Mouse (Mus musculus): ENCODE data around the gene Mob3c. TPM values are rescaled to one million over a fixed set of nuclear protein-coding genes. Genes with fewer than 3 reads are reported as not detected.

The Mob3c gene
- polyA plus RNA-seq, 1 experiment: 1.0 TPM

GRCm38 (mm10) chr4:115799981-115800380 lies 27.9 kb upstream of the Mob3c start:
- TF ChIP-seq GATA1 (IDR thresholded peaks at IDR 0.05; ENCODE audit: low read length) (no peak), TAL1 (IDR thresholded peaks at IDR 0.05; ENCODE audit: low read length) (no peak)
- Histone ChIP-seq H3K27me3 (ENCODE audit: control insufficient read depth) (no peaks in the 10 kb centered on the region), H3K36me3 (ENCODE audit: control insufficient read depth) (peaks cover 59% of the 10 kb centered on the region), H3K9me3 (ENCODE audit: control insufficient read depth, low read length) (no peaks in the 10 kb centered on the region), H3K4me1 (ENCODE audit: control insufficient read depth) (no peaks in the 10 kb centered on the region; the same call in 1 of the 2 replicates), H3K4me3 (replicated peaks) (no peak overlapping the region)

- Histone ChIP-seq H3K4me3 (replicated peaks) (no peak overlapping the region), H3K36me3 (ENCODE audit: control insufficient read depth) (peaks cover 34% of the 10 kb centered on the region), H3K9me3 (ENCODE audit: control insufficient read depth, low read length) (no peaks in the 10 kb centered on the region), H3K27me3 (ENCODE audit: control insufficient read depth) (no peaks in the 10 kb centered on the region), H3K4me1 (ENCODE audit: control insufficient read depth) (no peaks in the 10 kb centered on the region; the same call in 1 of the 2 replicates)
- TF ChIP-seq GATA1 (IDR thresholded peaks at IDR 0.05; ENCODE audit: low read length) (no peak), TAL1 (IDR thresholded peaks at IDR 0.05; ENCODE audit: low read length) (no peak)
Observed at GRCm38 (mm10) chr4:115812326-115812725, 15.6 kb upstream of the Mob3c start.

- Histone ChIP-seq H3K27me3 (ENCODE audit: control insufficient read depth) (no peaks in the 10 kb centered on the region), H3K36me3 (ENCODE audit: control insufficient read depth) (peaks cover 34% of the 10 kb centered on the region), H3K4me3 (replicated peaks) (no peak overlapping the region), H3K9me3 (ENCODE audit: control insufficient read depth, low read length) (no peaks in the 10 kb centered on the region), H3K4me1 (ENCODE audit: control insufficient read depth) (peaks cover 6% of the 10 kb centered on the region)
- TF ChIP-seq TAL1 (IDR thresholded peaks at IDR 0.05; ENCODE audit: low read length): no peak
Observed at GRCm38 (mm10) chr4:115815606-115816005, 12.3 kb upstream of the Mob3c start.

DNA sequence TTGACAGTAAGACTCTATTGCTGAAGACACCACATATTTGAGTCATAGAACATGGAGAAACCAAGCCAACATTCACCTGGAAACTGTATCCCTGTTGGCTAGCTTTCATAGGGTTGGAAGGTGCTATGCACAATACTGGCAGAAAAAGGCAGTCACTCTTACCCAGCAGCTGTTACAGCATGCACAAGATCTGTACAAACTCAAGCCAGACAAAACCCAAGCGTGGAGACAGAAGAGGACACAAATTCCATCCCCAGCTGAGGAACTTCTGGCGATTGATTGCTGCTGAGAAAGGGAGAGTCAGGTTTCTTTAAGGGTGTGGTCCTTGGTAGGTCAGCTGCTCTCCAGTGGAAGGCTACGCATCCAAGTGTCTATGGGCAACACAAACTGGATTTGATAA lies 7.7 kb upstream of the Mob3c start:
- no peaks in the 10 kb centered on the region for H3K9me3 ChIP-seq (ENCODE audit: control insufficient read depth, low read length)
- TF ChIP-seq TAL1 (IDR thresholded peaks at IDR 0.05; ENCODE audit: low read length) (no peak), GATA1 (IDR thresholded peaks at IDR 0.05; ENCODE audit: low read length) (no peak)
- peaks cover 51% of the 10 kb centered on the region for H3K4me1 ChIP-seq (ENCODE audit: control insufficient read depth)
- no peaks in the 10 kb centered on the region for H3K27me3 ChIP-seq (ENCODE audit: control insufficient read depth)
- peaks cover 13% of the 10 kb centered on the region for H3K36me3 ChIP-seq (ENCODE audit: control insufficient read depth)
- H3K4me3 ChIP-seq (replicated peaks): no peak overlapping the region

- Histone ChIP-seq H3K36me3 (ENCODE audit: control insufficient read depth) (peaks cover 7% of the 10 kb centered on the region), H3K27me3 (ENCODE audit: control insufficient read depth) (no peaks in the 10 kb centered on the region), H3K4me1 (ENCODE audit: control insufficient read depth) (peaks cover 57% of the 10 kb centered on the region)
Observed at GRCm38 (mm10) chr4:115820944-115821343, 6.9 kb upstream of the Mob3c start.

GRCm38 (mm10) chr4:115821431-115821830 lies 6.5 kb upstream of the Mob3c start:
- Histone ChIP-seq H3K4me1 (ENCODE audit: control insufficient read depth) (peaks cover 57% of the 10 kb centered on the region), H3K9me3 (ENCODE audit: control insufficient read depth, low read length) (no peaks in the 10 kb centered on the region), H3K27me3 (ENCODE audit: control insufficient read depth) (no peaks in the 10 kb centered on the region), H3K36me3 (ENCODE audit: control insufficient read depth) (peaks cover 3% of the 10 kb centered on the region), H3K4me3 (replicated peaks) (no peak overlapping the region)
- no peak for TF ChIP-seq GATA1 (IDR thresholded peaks at IDR 0.05; ENCODE audit: low read length)
- TF ChIP-seq TAL1 (IDR thresholded peaks at IDR 0.05; ENCODE audit: low read length): no peak

More at GRCm38 (mm10) chr4:115820944-115821343, 6.9 kb upstream of the Mob3c start:
- no peak for TF ChIP-seq GATA1 (IDR thresholded peaks at IDR 0.05; ENCODE audit: low read length)
- TF ChIP-seq TAL1 (IDR thresholded peaks at IDR 0.05; ENCODE audit: low read length): no peak
- Histone ChIP-seq H3K4me3 (replicated peaks) (no peak overlapping the region), H3K9me3 (ENCODE audit: control insufficient read depth, low read length) (no peaks in the 10 kb centered on the region)

GRCm38 (mm10) chr4:115821928-115822327 lies 6.0 kb upstream of the Mob3c start:
- Histone ChIP-seq H3K4me3 (replicated peaks) (no peak overlapping the region), H3K36me3 (ENCODE audit: control insufficient read depth) (peaks cover 2% of the 10 kb centered on the region), H3K9me3 (ENCODE audit: control insufficient read depth, low read length) (no peaks in the 10 kb centered on the region), H3K4me1 (ENCODE audit: control insufficient read depth) (peaks cover 62% of the 10 kb centered on the region), H3K27me3 (ENCODE audit: control insufficient read depth) (no peaks in the 10 kb centered on the region)
- TF ChIP-seq GATA1 (IDR thresholded peaks at IDR 0.05; ENCODE audit: low read length): no peak
- TF ChIP-seq TAL1 (IDR thresholded peaks at IDR 0.05; ENCODE audit: low read length): no peak

GRCm38 (mm10) chr4:115824178-115824577 lies 3.7 kb upstream of the Mob3c start:
- peaks cover 84% of the 10 kb centered on the region for H3K4me1 ChIP-seq (ENCODE audit: control insufficient read depth)
- no peaks in the 10 kb centered on the region for H3K9me3 ChIP-seq (ENCODE audit: control insufficient read depth, low read length)
- TF ChIP-seq GATA1 (IDR thresholded peaks at IDR 0.05; ENCODE audit: low read length): 0 out of 2 replicates have a peak, but pooled peaks have one; percentile 35
- no peak; the same call in 2 of the 3 replicates for TF ChIP-seq TAL1 (IDR thresholded peaks at IDR 0.05; ENCODE audit: low read length)
- no peaks in the 10 kb centered on the region for H3K27me3 ChIP-seq (ENCODE audit: control insufficient read depth)
- H3K4me3 ChIP-seq (replicated peaks): peak overlapping the region; percentile 12
- peaks cover 2% of the 10 kb centered on the region for H3K36me3 ChIP-seq (ENCODE audit: control insufficient read depth)

DNA sequence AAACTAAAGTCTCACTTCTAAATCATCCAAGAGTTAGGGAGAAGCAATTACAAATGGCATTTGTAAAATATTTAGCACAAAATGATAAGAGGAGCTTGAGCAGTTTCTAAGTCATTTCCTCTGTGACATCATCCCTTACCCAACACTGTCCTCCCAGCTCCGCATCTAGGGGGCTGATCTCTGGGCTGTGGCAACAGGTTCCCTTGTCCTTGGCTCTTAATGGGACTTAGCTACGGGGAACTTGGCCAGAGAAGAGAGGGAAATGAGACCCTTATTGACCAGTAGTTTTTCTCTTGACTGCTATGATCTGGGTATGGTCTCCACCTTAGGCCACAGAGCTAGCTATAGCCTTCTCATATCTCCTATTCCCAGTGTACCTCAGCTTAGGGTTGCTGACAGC lies 2.6 kb upstream of the Mob3c start:
- Histone ChIP-seq H3K4me3 (replicated peaks) (no peak overlapping the region), H3K36me3 (ENCODE audit: control insufficient read depth) (peaks cover 13% of the 10 kb centered on the region)

DNA sequence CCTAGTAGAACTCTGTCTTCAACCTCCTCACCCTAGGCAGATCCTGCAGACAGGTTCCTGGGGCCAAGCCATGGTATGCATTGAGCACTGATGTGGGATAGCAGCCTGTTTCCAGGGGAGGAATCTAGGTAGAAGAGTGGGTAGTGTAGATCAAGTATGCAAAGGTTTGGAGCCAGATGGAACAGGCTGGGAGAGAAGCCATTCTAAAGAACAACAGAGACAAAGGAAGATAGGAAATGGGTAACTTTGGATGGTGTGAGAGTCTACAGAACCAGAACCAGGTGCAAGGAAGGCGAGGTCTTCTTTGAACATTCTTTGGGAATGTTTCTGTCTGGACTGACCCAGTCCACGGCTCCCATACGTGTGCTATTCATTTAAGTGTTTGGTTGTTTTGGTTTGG lies 826 bp upstream of the Mob3c start:
- no peak overlapping the region for H3K4me3 ChIP-seq (replicated peaks)

More for the DNA sequence above, 2.6 kb upstream of the Mob3c start:
- H3K9me3 ChIP-seq (ENCODE audit: control insufficient read depth, low read length): no peaks in the 10 kb centered on the region
- H3K4me1 ChIP-seq (ENCODE audit: control insufficient read depth): peaks cover 92% of the 10 kb centered on the region
- H3K27me3 ChIP-seq (ENCODE audit: control insufficient read depth): no peaks in the 10 kb centered on the region
- TF ChIP-seq GATA1 (IDR thresholded peaks at IDR 0.05; ENCODE audit: low read length) (no peak), TAL1 (IDR thresholded peaks at IDR 0.05; ENCODE audit: low read length) (no peak)

More for the DNA sequence above, 826 bp upstream of the Mob3c start:
- peaks cover 30% of the 10 kb centered on the region for H3K36me3 ChIP-seq (ENCODE audit: control insufficient read depth)
- no peaks in the 10 kb centered on the region for H3K27me3 ChIP-seq (ENCODE audit: control insufficient read depth)
- TF ChIP-seq GATA1 (IDR thresholded peaks at IDR 0.05; ENCODE audit: low read length) (no peak), TAL1 (IDR thresholded peaks at IDR 0.05; ENCODE audit: low read length) (no peak)
- H3K4me1 ChIP-seq (ENCODE audit: control insufficient read depth): peaks cover 88% of the 10 kb centered on the region
- no peaks in the 10 kb centered on the region for H3K9me3 ChIP-seq (ENCODE audit: control insufficient read depth, low read length)
